Mouse (Mus musculus): ENCODE results near the gene Tmem214.

Gene Tmem214

GRCm38 (mm10) chr5:30914101-30914635, 46.4 kb downstream of the Tmem214 start:
- no peak for DNase-seq (ENCODE audit: extremely low spot score, low spot score)

DNA sequence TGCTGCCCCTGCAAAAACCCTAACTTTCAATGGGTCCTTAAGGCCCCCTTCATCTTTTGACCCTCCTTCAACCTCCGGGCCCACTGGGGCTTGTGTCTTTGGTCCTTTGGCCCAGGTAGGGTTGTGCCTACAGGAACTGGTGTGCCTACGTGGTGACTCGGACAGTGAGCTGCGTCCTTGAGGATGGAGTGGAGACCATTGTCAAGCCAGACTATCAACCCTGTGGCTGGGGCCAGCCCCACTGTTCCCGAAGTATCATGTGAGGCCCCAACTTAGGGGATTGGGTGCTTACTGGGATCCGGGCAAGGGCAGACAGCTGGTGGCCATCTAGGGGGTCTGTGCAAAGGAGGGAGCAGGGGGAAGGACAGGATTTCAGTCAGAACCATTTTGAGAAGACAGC, 47.0 kb downstream of the Tmem214 start:
- no peak for DNase-seq (ENCODE audit: extremely low spot score, low spot score)

- peak; percentile 28 for DNase-seq (ENCODE audit: extremely low spot score, low spot score)
Observed at GRCm38 (mm10) chr5:30915456-30915855, 47.6 kb downstream of the Tmem214 start.

DNA sequence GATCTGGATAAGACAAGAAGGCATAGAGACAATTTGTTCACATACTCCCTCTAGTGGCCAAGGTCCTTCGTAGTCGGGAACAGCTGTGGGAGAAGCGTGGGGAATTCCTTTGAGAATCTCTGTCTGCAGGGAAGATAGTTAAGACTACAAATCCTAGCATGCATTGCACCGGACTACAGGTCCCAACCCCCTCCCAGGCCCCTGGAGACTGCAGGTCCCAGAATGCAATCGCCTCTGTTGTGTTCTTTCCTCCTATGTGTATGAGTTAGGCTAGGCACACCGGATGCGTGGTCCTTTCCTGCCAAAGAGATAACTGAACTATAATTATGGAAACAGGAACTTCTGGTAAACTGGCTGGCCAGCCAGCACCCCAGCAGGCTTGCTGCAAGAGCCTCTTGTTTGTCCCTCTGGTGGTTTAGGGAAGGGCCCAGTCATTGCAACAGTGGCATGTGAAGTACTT, 48.2 kb downstream of the Tmem214 start:
- peak; percentile 72 for DNase-seq (ENCODE audit: extremely low spot score, low spot score)

DNA sequence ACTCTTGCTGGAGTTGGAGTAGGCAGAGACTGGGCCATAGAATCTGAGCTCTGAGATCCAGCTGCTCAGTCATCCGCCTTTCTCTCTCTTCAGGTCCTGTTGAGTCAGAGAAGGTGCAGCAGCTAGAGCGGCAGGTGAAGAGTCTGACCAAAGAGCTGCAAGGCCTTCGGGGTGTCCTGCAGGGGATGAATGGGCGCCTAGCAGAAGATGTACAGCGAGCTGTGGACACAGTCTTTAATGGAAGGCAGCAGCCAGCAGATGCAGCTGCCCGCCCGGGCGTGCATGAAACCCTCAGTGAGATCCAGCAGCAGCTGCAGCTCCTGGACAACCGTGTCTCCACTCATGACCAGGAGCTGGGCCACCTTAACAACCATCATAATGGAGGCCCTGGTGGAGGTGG, 49.0 kb downstream of the Tmem214 start:
- DNase-seq (ENCODE audit: extremely low spot score, low spot score): no peak

DNA sequence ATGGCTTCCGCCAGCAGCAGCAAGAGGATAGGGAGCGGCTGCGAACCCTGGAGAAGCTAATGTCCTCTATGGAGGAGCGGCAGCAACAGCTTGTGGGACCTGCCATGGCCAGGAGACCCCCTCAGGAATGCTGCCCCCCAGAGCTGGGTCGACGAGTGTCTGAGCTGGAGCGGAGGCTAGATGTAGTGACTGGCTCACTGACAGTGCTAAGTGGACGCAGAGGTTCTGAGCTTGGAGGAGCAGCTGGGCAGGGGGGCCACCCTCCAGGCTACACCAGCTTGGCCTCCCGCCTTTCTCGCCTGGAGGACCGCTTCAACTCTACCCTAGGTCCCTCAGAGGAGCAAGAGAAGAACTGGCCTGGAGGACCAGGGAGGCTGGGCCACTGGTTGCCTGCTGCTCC, 49.5 kb downstream of the Tmem214 start:
- DNase-seq (ENCODE audit: extremely low spot score, low spot score): no peak

DNA sequence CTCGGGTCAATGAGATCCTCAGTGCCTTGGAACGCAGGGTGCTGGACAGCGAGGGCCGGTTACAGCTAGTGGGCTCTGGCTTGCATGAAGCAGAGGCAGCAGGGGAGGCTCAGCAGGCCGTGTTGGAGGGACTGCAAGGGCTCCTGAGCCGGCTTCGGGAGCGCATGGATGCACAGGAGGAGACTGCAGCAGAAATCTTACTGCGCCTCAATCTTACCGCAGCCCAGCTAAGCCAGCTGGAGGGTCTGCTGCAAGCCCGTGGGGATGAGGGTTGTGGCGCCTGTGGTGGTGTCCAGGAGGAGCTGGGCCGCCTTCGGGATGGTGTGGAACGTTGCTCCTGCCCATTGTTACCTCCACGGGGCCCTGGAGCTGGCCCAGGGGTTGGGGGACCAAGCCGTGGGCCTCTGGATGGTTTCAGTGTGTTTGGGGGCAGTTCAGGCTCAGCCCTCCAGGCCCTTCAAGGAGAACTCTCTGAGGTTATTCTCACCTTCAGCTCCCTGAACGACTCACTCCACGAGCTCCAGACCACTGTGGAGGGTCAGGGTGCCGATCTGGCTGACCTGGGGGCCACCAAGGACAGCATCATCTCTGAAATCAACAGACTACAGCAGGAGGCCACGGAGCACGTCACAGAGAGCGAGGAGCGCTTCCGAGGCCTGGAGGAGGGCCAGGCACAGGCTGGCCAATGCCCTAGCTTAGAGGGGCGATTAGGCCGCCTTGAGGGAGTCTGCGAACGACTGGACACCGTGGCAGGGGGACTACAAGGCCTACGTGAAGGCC, 50.3 kb downstream of the Tmem214 start:
- no peak for DNase-seq (ENCODE audit: extremely low spot score, low spot score)

DNA sequence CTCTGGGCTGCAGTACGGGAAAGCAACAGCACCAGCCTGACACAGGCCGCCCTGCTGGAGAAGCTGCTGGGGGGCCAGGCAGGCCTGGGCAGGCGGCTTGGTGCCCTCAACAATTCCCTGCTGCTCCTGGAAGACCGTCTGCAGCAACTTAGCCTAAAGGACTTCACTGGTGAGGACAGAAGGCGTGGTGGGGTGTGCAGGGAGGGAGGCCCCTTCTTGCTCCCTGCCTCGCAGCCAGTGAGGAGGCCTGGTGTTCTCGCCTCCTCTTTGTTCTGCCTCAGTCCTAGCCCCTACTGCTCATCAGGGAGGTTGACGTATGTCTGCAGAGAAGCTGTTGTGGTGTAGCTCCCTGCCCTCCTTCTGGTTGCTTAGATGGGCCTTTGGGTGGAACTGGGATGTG, 50.9 kb downstream of the Tmem214 start:
- DNase-seq (ENCODE audit: extremely low spot score, low spot score): no peak

- DNase-seq (ENCODE audit: extremely low spot score, low spot score): no peak
Observed at GRCm38 (mm10) chr5:30919831-30920614, 52.2 kb downstream of the Tmem214 start.

- DNase-seq (ENCODE audit: extremely low spot score, low spot score): no peak
Observed at GRCm38 (mm10) chr5:30920621-30921020, 52.8 kb downstream of the Tmem214 start.

DNA sequence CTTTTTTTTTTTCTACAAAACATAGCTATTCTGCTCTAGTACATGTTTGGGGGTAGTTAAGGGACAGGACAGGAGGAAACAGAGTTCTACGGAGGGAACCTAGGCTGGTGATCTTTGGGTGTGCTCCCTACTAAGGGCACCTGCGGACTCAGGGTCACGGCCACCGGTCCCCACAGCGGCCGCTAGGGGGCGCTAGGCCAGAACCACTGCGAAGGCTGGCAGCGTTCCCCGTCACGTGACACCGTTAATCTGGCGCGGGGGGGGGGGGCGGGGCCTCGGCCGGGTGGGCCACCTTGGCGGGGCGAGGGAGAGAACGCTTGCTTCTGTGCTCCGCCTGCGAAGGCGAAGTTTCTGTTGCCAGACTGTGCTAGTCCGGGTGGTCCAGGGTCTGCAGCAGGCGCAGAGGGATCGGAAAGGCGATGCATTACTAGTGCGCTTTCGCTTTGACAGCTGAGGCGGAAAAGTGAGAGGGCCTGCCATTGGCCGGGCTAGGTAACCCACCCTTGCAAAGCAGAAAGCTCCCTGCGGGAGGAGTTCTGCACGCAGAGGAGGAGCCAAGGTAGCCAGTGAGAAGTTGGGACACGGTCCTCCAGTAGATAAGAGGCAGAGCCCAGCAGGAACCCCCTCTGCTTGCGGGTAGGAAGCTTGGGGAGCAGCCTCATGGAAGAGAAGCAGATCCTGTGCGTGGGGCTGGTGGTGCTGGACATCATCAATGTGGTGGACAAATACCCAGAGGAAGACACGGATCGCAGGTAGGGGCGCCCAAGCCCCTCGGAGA, 53.6 kb downstream of the Tmem214 start, which contains the start of gene Khk:
Khk (plus strand) TSS at position 176 of the 778 bp plus-strand sequence.
- DNase-seq (ENCODE audit: extremely low spot score, low spot score): peak; percentile 96

GRCm38 (mm10) chr5:30922581-30923041, 54.8 kb downstream of the Tmem214 start:
- DNase-seq (ENCODE audit: extremely low spot score, low spot score): no peak

GRCm38 (mm10) chr5:30923119-30923518, 55.3 kb downstream of the Tmem214 start:
- no peak for DNase-seq (ENCODE audit: extremely low spot score, low spot score)

GRCm38 (mm10) chr5:30924614-30925013, 56.8 kb downstream of the Tmem214 start:
- DNase-seq (ENCODE audit: extremely low spot score, low spot score): no peak

DNA sequence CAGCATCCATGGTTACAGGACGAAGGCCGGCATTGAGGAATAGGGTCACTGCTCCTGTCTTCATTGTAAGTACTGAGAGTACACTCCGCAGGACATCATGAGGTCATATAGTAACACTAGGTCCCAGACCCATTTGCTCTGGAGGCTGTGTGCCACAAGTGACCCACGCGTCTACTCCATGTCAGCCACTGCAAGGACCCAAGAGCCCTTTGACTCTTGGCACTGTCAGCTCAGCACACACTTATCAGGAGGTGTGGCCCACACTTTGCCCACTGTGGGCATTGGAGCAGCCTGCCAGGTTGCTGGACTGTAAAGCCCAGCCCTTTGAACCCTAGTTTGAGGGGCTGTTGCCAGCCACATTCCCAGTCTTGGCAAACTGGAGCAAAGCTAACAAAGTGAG, 57.4 kb downstream of the Tmem214 start:
- DNase-seq (ENCODE audit: extremely low spot score, low spot score): no peak

DNA sequence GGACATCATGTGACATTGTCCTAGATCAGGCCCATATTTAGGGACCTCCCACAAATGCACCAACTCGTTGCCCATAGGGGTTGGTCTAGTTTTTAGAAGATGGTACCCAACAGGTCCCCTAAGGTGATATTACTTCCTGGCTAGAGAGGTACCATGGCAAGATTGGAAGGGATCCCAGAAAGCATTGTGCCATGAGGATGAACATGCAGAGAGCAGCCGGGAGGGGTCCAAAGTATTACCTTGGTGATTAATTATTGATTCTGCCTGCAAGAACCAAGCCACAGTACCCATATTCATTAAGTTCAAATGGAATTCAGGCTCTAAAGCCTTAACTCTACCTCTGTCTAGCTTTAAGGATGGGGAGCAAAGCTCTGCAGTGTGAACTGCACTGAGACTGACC, 58.3 kb downstream of the Tmem214 start:
- no peak for DNase-seq (ENCODE audit: extremely low spot score, low spot score)

GRCm38 (mm10) chr5:30927945-30928529, 60.2 kb downstream of the Tmem214 start:
- DNase-seq (ENCODE audit: extremely low spot score, low spot score): no peak
